Mouse (Mus musculus) liver, adult 2 months (tissue): ENCODE results near the gene Col26a1. TPM values are rescaled to one million over a fixed set of nuclear protein-coding genes. Genes with fewer than 3 reads are reported as not detected.

Experiments used
- DNase-seq: peaks from one replicate; pipeline ENCODE4 v3.0.0-alpha.2; 2011; ENCODE audit warnings: low read depth, low spot score; ENCODE audit errors: extremely low read depth
- H3K27ac ChIP-seq: fragments of 200-500 bp; replicated peaks from 2 replicates; pipeline ENCODE4 v1.5.1; 2012; ENCODE audit warnings: low read depth, mild to moderate bottlenecking, control low read depth, inconsistent platforms, low read length; ENCODE audit not compliant: insufficient read depth
- H3K27me3 ChIP-seq: fragments of 200-500 bp; 2 replicates; pipeline ENCODE4 v1.6.1; 2012; ENCODE audit warnings: mild to moderate bottlenecking, moderate library complexity, low read length, inconsistent platforms; ENCODE audit not compliant: control insufficient read depth, insufficient read depth
- H3K36me3 ChIP-seq: fragments of 200-500 bp; 2 replicates; pipeline ENCODE4 v1.6.1; 2012; ENCODE audit warnings: low read length, inconsistent platforms; ENCODE audit not compliant: control insufficient read depth, insufficient read depth
- H3K4me1 ChIP-seq: fragments of 200-500 bp; 2 replicates; pipeline ENCODE4 v1.6.1; 2011; ENCODE audit warnings: low read length; ENCODE audit not compliant: control insufficient read depth, insufficient read depth
- H3K4me3 ChIP-seq: fragments of 200-500 bp; 2 replicates; pipeline ENCODE4 v1.5.1; 2011; ENCODE audit warnings: low read depth, mild to moderate bottlenecking, control low read depth, low read length, moderate library complexity; ENCODE audit not compliant: insufficient read depth
- H3K79me2 ChIP-seq: fragments of 200-500 bp; 2 replicates; pipeline ENCODE4 v1.6.1; 2012; ENCODE audit warnings: inconsistent platforms, mild to moderate bottlenecking, low read length, moderate library complexity; ENCODE audit not compliant: control insufficient read depth, insufficient read depth
- H3K9ac ChIP-seq: fragments of 200-500 bp; 2 replicates; pipeline ENCODE4 v1.6.1; 2012; ENCODE audit warnings: low read depth, mild to moderate bottlenecking, control low read depth, inconsistent platforms, low read length
- CTCF ChIP-seq: fragments of 200-500 bp; IDR thresholded peaks from 2 replicates; pipeline ENCODE4 v1.5.1; 2011; ENCODE audit warnings: low read depth, low read length, control low read depth
- POLR2A ChIP-seq: fragments of 200-500 bp; IDR thresholded peaks from 2 replicates; pipeline ENCODE4 v1.6.1; 2011; ENCODE audit warnings: low read length, control low read depth; ENCODE audit not compliant: insufficient read depth; ENCODE audit errors: extremely low read depth
- WGBS: fragments of 180-500 bp; shearing (Covaris S2); methylation state at CpG from one replicate; pipeline ENCODE4 v1.1.7; 2018; 5-methylcytosine and 5-hydroxymethylcytosine counted together
- polyA plus RNA-seq: library from polyadenylated mRNA; depleted of rRNA; stranded (reverse); fragments of >200 nt; gene quantifications from 2 replicates; pipeline ENCODE4 v1.2.3, GENCODE M21; 2012; rRNA removed
- total RNA-seq: library from RNA; depleted of rRNA; stranded (reverse); fragments of >200 nt; gene quantifications from 2 replicates; pipeline ENCODE4 v1.2.3, GENCODE M21; 2014; rRNA removed

Gene Col26a1
- total and polyA plus RNA-seq, 2 experiments, result not detected

- WGBS, result 88% methylated on average over 5 of the region's 5 CpGs
- Histone ChIP-seq H3K27me3 (no peaks in the 10 kb centered on the region), H3K4me1 (no peaks in the 10 kb centered on the region), H3K27ac (no peak overlapping the region), H3K9ac (no peak overlapping the region), H3K79me2 (no peaks in the 10 kb centered on the region), H3K36me3 (no peaks in the 10 kb centered on the region), H3K4me3 (no peak overlapping the region)
- DNase-seq, result no peak
- no peak for TF ChIP-seq POLR2A
- TF ChIP-seq CTCF, result no peak
Measured at GRCm38 (mm10) chr5:136696516-136696915, 186.5 kb downstream of the Col26a1 start.

GRCm38 (mm10) chr5:136694976-136695375, 188.0 kb downstream of the Col26a1 start:
- WGBS, result 62% methylated on average over 6 of the region's 6 CpGs
- H3K27me3 ChIP-seq, result no peaks in the 10 kb centered on the region
- no peaks in the 10 kb centered on the region for H3K79me2 ChIP-seq
- no peaks in the 10 kb centered on the region for H3K4me1 ChIP-seq
- no peak overlapping the region for H3K4me3 ChIP-seq
- no peak overlapping the region for H3K9ac ChIP-seq
- no peak overlapping the region for H3K27ac ChIP-seq
- TF ChIP-seq CTCF, result no peak
- TF ChIP-seq POLR2A, result no peak
- no peak for DNase-seq
- no peaks in the 10 kb centered on the region for H3K36me3 ChIP-seq

DNA sequence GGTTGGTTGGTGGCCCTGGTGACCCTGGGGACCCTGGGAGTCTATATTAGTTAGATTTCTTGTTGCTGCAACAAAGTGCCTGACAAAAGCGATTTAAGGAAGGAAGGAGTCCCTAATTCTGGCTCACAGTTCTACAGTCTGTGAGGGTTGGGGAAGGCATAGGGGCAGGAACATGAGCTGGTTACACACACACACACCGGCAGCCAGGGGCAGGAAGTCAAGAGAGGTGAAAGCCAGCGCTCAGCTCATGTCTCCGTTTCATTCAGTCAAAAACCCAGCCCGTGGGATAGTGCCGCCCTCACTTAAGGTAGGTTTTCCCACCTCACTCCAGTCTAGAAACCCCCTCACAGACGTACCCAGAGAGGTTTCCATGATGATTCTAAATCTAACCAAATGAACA, 189.6 kb downstream of the Col26a1 start:
- H3K79me2 ChIP-seq, result no peaks in the 10 kb centered on the region
- H3K4me1 ChIP-seq, result no peaks in the 10 kb centered on the region
- H3K27me3 ChIP-seq, result no peaks in the 10 kb centered on the region
- H3K27ac ChIP-seq, result no peak overlapping the region
- no peak for DNase-seq
- H3K36me3 ChIP-seq, result no peaks in the 10 kb centered on the region
- 66% methylated on average over 7 of the region's 7 CpGs for WGBS
- H3K9ac ChIP-seq, result no peak overlapping the region
- TF ChIP-seq POLR2A, result no peak
- TF ChIP-seq CTCF, result no peak
- no peak overlapping the region for H3K4me3 ChIP-seq

DNA sequence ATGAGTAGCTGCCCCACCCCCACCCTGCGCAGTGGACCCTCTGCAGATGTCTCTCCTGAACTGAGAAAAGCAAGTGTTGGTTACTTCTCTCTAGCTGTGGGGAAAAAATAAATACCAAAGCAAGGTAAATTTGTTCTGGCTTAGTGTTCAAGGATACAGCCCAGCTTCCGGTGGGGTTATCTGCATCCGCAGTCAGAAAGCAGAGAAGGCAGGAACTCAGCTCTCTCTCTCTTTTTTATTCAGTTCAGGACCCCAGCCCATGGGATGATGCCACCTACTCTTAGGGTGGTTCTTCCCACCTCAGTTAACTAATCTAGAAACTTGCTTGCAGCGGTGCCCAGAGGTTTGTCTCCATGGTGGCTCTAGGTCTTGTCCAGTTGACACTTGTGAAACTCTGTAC, 190.2 kb downstream of the Col26a1 start, which contains the start of gene Myl10:
Myl10 (plus strand) TSS at position 363 of the 400 bp plus-strand sequence.
- Histone ChIP-seq H3K4me3 (no peak within 1 kb of the TSS), H3K79me2 (no peaks in the 10 kb centered on the region), H3K27ac (no peak within 1 kb of the TSS), H3K36me3 (no peaks in the 10 kb centered on the region), H3K4me1 (no peaks in the 10 kb centered on the region), H3K27me3 (no peaks in the 10 kb centered on the region), H3K9ac (no peak within 1 kb of the TSS)
- TF ChIP-seq POLR2A (no peak), CTCF (no peak)
- 60% methylated on average over 4 of the region's 4 CpGs for WGBS
- no peak for DNase-seq

Other genes with a start within 250 kb of the Col26a1 start
- gene Myl10, start 190.1 kb downstream of the Col26a1 start, total RNA-seq, result not detected in 2 replicates
- not detected in 2 replicates for gene Myl10, start 190.1 kb downstream of the Col26a1 start, polyA plus RNA-seq
- 2.4 and 3.2 TPM in 2 replicates for gene Ift22, start 24.9 kb upstream of the Col26a1 start, total RNA-seq
- gene Ift22, start 24.9 kb upstream of the Col26a1 start, polyA plus RNA-seq, result 3.4 and 3.8 TPM in 2 replicates
- 106 and 115 TPM in 2 replicates for gene Fis1, start 70.1 kb upstream of the Col26a1 start, total RNA-seq
- 112 and 120 TPM in 2 replicates for gene Fis1, start 70.1 kb upstream of the Col26a1 start, polyA plus RNA-seq
- gene Cldn15, start 83.4 kb upstream of the Col26a1 start, total RNA-seq, result 0.40 and 0.46 TPM in 2 replicates
- 0.51 and 0.81 TPM in 2 replicates for gene Cldn15, start 83.4 kb upstream of the Col26a1 start, polyA plus RNA-seq
- gene Plod3, start 103.8 kb upstream of the Col26a1 start, total RNA-seq, result 21.5 and 22.7 TPM in 2 replicates
- 23.4 and 27.4 TPM in 2 replicates for gene Plod3, start 103.8 kb upstream of the Col26a1 start, polyA plus RNA-seq
- 30.0 and 44.5 TPM in 2 replicates for gene Znhit1, start 104.8 kb upstream of the Col26a1 start, total RNA-seq
- 101 and 109 TPM in 2 replicates for gene Znhit1, start 104.8 kb upstream of the Col26a1 start, polyA plus RNA-seq
- gene Vgf, start 143.2 kb upstream of the Col26a1 start, total RNA-seq, result 0.07 TPM in 1 of 2 replicates, not detected in the other
- gene Vgf, start 143.2 kb upstream of the Col26a1 start, polyA plus RNA-seq, result not detected in 2 replicates
- 21.5 and 23.8 TPM in 2 replicates for gene Ap1s1, start 162.9 kb upstream of the Col26a1 start, total RNA-seq
- gene Ap1s1, start 162.9 kb upstream of the Col26a1 start, polyA plus RNA-seq, result 24.1 and 25.6 TPM in 2 replicates
- 0.83 and 1.9 TPM in 2 replicates for gene Serpine1, start 189.1 kb upstream of the Col26a1 start, total RNA-seq
- 0.12 and 0.32 TPM in 2 replicates for gene Serpine1, start 189.1 kb upstream of the Col26a1 start, polyA plus RNA-seq
- 9.3 and 11.2 TPM in 2 replicates for gene Trim56, start 233.0 kb upstream of the Col26a1 start, total RNA-seq
- gene Trim56, start 233.0 kb upstream of the Col26a1 start, polyA plus RNA-seq, result 4.3 and 5.7 TPM in 2 replicates